Mouse (Mus musculus) layer of hippocampus, postnatal 25 days (tissue): ENCODE measurements around the gene H2al2a. TPM values are rescaled to one million over a fixed set of nuclear protein-coding genes. Genes with fewer than 3 reads are reported as not detected.

Source experiments
- DNase-seq, 2 experiments: peaks; one replicate each; pipeline ENCODE4 v3.0.0; 2022; ENCODE audit warnings: mixed read lengths in 2 of 2, low spot score in 1 of 2; ENCODE audit errors: extremely low spot score in 1 of 2
- total RNA-seq, 2 experiments: library from RNA; stranded (reverse); gene quantifications; 2 replicates each; pipeline ENCODE4 v1.2.3; 2021

H2al2a gene
- total RNA-seq: not detected

DNA sequence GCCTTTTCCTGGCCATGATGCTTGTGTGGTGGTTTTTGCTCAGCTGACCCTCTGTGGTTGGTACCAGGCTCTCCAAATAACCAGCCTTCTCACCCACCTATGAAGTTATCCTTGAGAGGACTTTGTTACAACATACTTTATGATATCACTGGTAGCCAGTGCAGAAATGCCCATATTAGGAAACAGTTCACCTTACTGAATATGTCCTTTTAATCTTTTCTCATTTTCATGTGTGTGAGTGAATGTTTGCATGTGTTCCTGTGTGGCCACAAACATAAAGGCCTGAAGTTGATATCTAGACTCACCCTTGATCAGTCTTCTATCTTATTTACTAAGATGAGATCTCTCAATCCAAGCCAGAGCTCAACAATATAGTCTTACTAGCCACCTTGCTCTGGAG is at the start of gene H2al2a:
H2al2a (minus strand) TSS at position 101 of the 400 bp plus-strand sequence.
- DNase-seq: no peak

GRCm38 (mm10) chr2:18046186-18046585 is 49.4 kb upstream of the H2al2a start:
- no peak for DNase-seq

DNA sequence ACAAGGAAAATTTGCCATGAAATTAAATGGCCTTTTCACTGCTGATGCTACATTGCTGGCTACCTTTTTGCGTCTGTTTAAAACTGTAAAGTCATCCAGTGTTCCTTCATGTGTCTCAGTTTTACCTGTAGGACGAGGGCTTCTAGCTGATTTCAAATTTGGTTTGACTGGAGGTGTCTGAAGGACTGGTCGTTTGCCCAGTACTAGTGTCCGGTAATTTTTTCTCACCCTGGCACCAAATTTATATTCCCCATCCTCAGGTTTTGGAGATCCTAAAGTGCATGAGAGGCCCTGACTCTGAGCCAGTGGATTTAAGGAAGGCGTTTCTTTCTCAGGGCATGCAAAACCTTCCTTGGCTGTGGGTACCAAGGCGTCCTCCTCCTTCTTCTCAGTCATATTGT is 49.0 kb upstream of the H2al2a start:
- DNase-seq: no peak

GRCm38 (mm10) chr2:18045143-18045780 is 48.5 kb upstream of the H2al2a start:
- DNase-seq: no peak

DNA sequence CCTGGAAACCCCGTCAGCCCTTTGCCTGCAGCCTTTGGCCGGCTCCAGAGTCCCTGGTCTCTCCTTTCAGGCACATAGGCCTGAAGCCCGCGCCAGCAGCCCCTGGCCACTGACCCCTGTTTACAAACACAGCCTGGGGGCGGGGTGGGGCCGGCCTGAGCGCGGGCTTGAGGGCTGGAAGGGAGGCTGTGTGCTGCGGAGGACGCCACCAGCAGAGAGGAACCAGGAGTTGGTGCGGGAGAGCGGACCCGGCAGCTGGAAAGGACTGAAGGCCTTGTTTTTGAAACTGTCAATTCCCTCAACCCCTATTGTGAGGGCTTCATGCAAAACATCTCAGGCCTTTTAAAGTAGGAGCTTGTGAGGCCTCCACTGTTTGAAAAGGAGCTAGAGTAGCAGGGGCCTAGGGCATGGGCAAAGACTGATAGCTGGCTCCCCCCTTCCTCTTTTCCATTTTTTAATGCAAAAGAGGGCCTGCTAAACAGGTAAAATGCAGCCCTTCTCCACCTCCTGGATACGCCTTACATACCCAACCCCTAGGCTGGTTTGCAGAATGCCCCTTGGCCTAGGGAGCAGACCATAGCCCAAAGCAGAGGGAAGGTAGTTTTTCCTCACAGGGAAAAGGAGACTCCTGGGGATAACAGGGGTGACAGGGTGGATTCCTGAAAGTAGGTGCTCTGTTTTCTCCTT is 44.6 kb upstream of the H2al2a start:
- no peak for DNase-seq

DNA sequence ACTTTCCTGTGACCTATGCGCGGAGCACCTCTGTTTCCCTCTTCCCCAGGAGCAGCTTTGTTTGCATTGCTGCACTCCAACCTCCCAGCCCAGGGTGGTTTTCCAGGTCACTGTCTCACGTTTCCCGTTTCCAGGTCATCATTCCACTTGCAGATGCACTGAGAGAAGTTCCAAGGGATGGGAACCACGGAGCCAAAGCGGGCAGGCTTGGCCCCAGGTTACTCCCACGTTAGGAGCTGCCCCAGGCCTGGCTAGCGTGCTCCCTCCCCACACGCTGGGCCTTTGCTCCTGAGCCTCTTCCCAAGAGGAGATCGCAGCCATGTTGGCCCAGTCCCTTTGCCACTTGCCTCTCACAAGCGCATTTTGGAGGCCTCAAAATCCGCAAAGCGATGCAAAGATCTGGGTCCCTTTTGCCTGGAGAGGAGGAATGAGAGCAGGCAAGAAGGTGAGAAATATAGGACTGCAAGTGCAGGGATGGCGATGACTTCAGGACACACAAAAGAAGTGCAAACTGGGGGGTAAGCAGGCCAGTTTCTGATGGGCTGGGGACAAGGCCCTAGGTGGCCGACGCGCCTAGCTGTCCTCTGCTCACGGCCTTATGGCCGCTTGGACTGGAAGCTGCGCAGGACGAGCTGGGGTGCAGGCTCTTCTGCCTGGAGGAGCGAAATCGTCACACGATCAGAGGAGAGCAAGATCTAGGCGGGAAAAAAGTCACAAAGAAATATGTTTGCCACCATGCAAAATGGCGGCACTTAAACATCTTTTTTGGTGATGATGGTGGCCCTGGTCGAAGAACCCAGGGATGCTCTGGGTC is 43.8 kb upstream of the H2al2a start:
- DNase-seq: no peak

- DNase-seq: peak in 1 of 2 experiments; percentile 39
These were observed 43.0 kb upstream of the H2al2a start for GRCm38 (mm10) chr2:18039566-18040290.

DNA sequence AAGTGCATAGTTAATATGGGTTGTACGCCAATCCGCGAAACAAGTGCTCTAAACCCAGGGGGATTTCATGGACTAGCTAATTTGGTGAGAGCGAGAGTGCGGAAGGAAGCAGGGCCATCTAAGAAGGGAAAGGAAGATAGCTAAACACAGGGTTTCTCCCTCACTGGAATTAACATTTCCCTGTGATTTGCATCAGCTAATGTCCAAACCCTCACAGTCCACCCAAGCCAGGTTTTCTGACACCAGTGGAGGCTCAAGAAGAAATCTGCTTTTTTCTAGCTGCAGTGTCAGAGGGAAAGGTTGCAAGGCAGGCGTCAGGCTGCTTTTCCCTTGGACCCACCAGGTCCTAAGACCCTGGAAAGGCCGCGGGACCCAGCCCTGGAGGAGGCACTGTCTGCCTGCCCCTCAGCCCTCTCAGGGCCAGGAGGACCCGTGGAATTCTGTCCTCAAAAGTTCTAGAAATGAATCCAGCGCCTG is 42.2 kb upstream of the H2al2a start:
- no peak for DNase-seq

DNA sequence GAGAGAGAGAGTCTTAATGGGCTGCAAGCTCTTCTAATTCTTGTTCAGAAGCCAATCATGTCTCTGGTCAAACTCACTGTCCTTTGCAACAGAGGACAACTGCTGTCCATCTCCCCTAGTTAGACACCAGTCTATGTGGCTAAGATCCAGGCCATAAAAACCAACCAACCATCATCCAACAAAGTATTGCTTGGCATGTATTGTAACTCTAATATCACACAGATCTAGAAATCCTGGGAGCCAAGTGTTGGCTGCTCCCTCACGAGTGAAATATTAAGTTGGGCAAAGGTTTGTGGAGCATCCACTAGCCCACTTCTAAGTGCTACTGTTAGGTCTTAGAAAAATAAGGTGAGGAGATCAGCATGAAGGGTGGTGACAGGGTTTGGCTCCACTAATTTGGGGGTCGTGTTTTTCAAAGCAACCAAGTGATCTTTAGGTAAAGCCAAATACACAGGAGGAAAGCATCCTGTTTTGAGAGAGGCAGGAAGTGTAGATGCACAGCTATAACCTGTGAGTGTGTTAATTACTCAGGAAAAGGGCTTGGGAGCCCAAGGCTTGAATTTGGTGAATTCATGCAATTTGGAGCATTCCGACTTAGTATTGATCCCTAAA is 41.5 kb upstream of the H2al2a start:
- DNase-seq: no peak

DNA sequence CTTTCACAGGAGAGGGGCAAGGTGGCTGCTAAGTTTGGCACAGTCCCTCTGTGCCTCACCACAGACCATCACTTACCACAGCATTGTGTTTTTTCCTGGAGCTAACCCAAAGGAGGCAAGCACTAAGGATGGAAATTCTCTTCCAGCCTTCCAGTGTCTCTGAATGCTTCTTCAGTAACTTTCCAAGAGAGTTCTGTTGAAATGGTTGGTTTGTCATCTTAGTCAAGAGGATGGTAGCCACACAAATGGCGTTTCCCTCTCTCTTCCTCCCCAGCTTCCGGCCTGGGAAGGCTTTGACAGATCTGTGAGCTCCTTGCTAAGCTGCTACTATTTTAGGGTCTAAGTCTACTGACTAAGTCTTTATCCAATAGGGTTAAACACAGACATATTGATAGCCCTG is 40.7 kb upstream of the H2al2a start, which contains the start of gene A930004D18Rik:
A930004D18Rik (minus strand) TSS at position 247 of the 400 bp plus-strand sequence.
- no peak for DNase-seq

GRCm38 (mm10) chr2:18034371-18035250 is 37.9 kb upstream of the H2al2a start:
- DNase-seq: no peak

- no peak for DNase-seq
These were observed 36.7 kb upstream of the H2al2a start for GRCm38 (mm10) chr2:18033166-18034108.

DNA sequence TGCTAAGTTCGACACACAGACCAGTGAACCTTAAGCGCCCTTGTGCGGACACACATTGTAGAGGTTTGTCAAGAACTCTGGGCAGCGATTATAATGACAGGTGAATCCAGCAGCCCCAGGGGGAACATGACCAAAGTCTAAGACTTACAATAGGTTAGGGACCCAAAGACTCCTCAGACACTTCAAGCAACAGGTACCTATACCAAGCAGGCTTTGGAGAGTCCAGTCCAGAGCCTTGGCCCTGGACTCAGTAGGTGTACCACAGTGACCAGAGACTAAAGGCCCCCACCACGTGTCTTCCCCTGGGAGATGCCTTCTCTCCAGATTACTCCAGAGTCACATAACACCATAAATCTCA is 35.8 kb upstream of the H2al2a start:
- DNase-seq: no peak

GRCm38 (mm10) chr2:18031831-18032537 is 35.2 kb upstream of the H2al2a start:
- peak in 1 of 2 experiments; percentile 58 for DNase-seq

DNA sequence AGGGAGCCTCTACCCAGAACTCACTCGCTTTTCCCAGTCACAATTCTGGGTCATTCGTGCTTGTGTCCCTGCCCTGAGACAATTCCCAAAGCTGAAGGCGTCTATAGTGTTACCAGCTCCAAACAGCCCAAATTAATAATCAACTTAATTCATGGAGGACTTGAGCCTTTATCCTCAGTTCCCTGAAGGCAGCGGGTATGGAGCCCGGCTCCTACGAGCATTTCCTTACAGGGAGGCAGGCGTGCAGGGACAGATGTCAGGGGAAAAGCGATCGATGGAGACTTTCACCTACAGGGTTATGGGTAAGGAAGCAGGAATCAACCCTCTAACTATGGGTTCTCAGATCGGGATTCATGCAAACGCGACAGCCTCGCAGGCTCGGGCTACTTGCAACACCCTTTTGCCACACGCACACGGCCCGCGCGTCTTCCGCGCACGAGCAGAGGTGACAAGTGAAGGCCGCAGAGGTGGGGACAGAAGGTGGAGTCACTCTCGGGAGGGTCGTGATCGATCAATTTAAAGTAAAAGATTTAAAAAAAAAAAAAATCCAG is 34.6 kb upstream of the H2al2a start:
- DNase-seq: peak in 1 of 2 experiments; percentile 59

DNA sequence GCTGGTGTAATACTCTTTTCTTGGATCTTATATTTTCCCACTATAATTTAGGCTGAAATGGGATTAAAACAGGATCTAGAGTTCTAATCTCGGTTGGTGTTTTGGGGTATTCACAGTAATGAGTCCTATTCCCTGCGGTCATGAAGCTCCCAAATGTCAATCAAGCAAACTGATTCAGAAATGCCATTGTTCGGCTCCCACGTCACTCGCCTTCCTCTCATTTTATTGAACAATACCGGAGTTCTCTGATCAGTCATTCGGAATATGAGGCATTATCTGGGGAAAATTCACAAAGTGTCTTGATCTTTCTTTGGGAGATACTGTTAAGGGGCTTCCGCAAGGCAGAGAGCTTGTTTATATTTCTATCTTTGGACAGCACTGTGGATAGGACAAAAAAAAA is 33.8 kb upstream of the H2al2a start:
- DNase-seq: no peak

DNA sequence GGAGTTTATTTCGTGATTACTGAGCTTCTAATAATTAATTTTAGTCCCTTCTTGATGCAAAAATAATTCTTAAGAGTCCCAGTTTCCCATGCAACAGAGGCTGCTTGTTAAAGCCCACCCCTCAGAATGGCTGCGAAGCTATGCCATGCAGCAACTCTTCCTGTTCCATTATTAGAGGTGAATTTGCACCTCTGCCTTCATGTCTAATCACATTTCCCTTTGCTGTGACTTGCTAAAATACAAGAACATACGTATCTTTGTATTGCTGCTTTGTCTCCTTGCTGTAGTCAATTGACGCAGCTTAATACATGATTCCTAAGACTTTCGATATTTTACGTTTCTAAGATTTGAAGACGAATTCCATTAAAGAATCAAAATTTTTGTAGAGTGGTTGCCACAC is 32.9 kb upstream of the H2al2a start:
- DNase-seq: no peak
